Mouse (Mus musculus): Measurements from ENCODE around the gene Ptger4. TPM values are rescaled to one million over a fixed set of nuclear protein-coding genes. Genes with fewer than 3 reads are reported as not detected.

The Ptger4 gene
- total RNA-seq (2017): 24.1 to 40.3 TPM (median 24.5 TPM) in 3 replicates

GRCm38 (mm10) chr15:5243959-5244905 is at the start of gene Ptger4:
Gene Ptger4 (minus strand): TSS chr15:5244187.
- ATAC-seq (replicated peaks; ENCODE audit: insufficient number of reproducible peaks, low FRiP score, low TSS enrichment, poor library complexity, severe bottlenecking): peak; percentile 83

- ATAC-seq (replicated peaks; ENCODE audit: insufficient number of reproducible peaks, low FRiP score, low TSS enrichment, poor library complexity, severe bottlenecking): peak; percentile 78
Observed at GRCm38 (mm10) chr15:5288412-5288811, 44.4 kb upstream of the Ptger4 start.

- no peak for ATAC-seq (replicated peaks; ENCODE audit: insufficient number of reproducible peaks, low FRiP score, low TSS enrichment, poor library complexity, severe bottlenecking)
Observed at GRCm38 (mm10) chr15:5287072-5287471, 43.1 kb upstream of the Ptger4 start.

GRCm38 (mm10) chr15:5281316-5281715 is 37.3 kb upstream of the Ptger4 start:
- peak; percentile 70; the same call in 1 of the 2 replicates for ATAC-seq (replicated peaks; ENCODE audit: insufficient number of reproducible peaks, low FRiP score, low TSS enrichment, poor library complexity, severe bottlenecking)

- ATAC-seq (replicated peaks; ENCODE audit: insufficient number of reproducible peaks, low FRiP score, low TSS enrichment, poor library complexity, severe bottlenecking): no peak
Observed at GRCm38 (mm10) chr15:5279831-5280230, 35.8 kb upstream of the Ptger4 start.

- no peak for ATAC-seq (replicated peaks; ENCODE audit: insufficient number of reproducible peaks, low FRiP score, low TSS enrichment, poor library complexity, severe bottlenecking)
Observed at GRCm38 (mm10) chr15:5278525-5278924, 34.5 kb upstream of the Ptger4 start.

- ATAC-seq (replicated peaks; ENCODE audit: insufficient number of reproducible peaks, low FRiP score, low TSS enrichment, poor library complexity, severe bottlenecking): no peak
Observed at GRCm38 (mm10) chr15:5273981-5274380, 30.0 kb upstream of the Ptger4 start.

GRCm38 (mm10) chr15:5266095-5266494 is 22.1 kb upstream of the Ptger4 start:
- ATAC-seq (replicated peaks; ENCODE audit: insufficient number of reproducible peaks, low FRiP score, low TSS enrichment, poor library complexity, severe bottlenecking): no peak

- ATAC-seq (replicated peaks; ENCODE audit: insufficient number of reproducible peaks, low FRiP score, low TSS enrichment, poor library complexity, severe bottlenecking): no peak
Observed at GRCm38 (mm10) chr15:5262874-5263504, 19.0 kb upstream of the Ptger4 start.

GRCm38 (mm10) chr15:5262095-5262667 is 18.2 kb upstream of the Ptger4 start:
- no peak for ATAC-seq (replicated peaks; ENCODE audit: insufficient number of reproducible peaks, low FRiP score, low TSS enrichment, poor library complexity, severe bottlenecking)

- no peak for ATAC-seq (replicated peaks; ENCODE audit: insufficient number of reproducible peaks, low FRiP score, low TSS enrichment, poor library complexity, severe bottlenecking)
Observed at GRCm38 (mm10) chr15:5261004-5261403, 17.0 kb upstream of the Ptger4 start.

GRCm38 (mm10) chr15:5260183-5260582 is 16.2 kb upstream of the Ptger4 start:
- ATAC-seq (replicated peaks; ENCODE audit: insufficient number of reproducible peaks, low FRiP score, low TSS enrichment, poor library complexity, severe bottlenecking): no peak

GRCm38 (mm10) chr15:5250182-5250581 is 6.2 kb upstream of the Ptger4 start:
- ATAC-seq (replicated peaks; ENCODE audit: insufficient number of reproducible peaks, low FRiP score, low TSS enrichment, poor library complexity, severe bottlenecking): no peak

GRCm38 (mm10) chr15:5243036-5243958 is 690 bp downstream of the Ptger4 start:
- ATAC-seq (replicated peaks; ENCODE audit: insufficient number of reproducible peaks, low FRiP score, low TSS enrichment, poor library complexity, severe bottlenecking): no peak

- no peak for ATAC-seq (replicated peaks; ENCODE audit: insufficient number of reproducible peaks, low FRiP score, low TSS enrichment, poor library complexity, severe bottlenecking)
Observed at GRCm38 (mm10) chr15:5242241-5243035, 1.5 kb downstream of the Ptger4 start.

- ATAC-seq (replicated peaks; ENCODE audit: insufficient number of reproducible peaks, low FRiP score, low TSS enrichment, poor library complexity, severe bottlenecking): no peak
Observed at GRCm38 (mm10) chr15:5241304-5242201, 2.4 kb downstream of the Ptger4 start.

- ATAC-seq (replicated peaks; ENCODE audit: insufficient number of reproducible peaks, low FRiP score, low TSS enrichment, poor library complexity, severe bottlenecking): no peak
Observed at GRCm38 (mm10) chr15:5240360-5240759, 3.6 kb downstream of the Ptger4 start.

All from monocyte, adult 5-6 weeks (primary cell).